Mouse (Mus musculus) megakaryocyte-erythroid progenitor cell, adult 5 weeks (primary cell): ENCODE results near the gene 4930402K13Rik. TPM values are rescaled to one million over a fixed set of nuclear protein-coding genes. Genes with fewer than 3 reads are reported as not detected.

ENCODE experiments used
- polyA plus RNA-seq: library from polyadenylated mRNA; stranded (reverse); fragments of >175 nt; gene quantifications from 2 replicates; pipeline ENCODE4 v1.2.3, GENCODE M21; 2012

Gene 4930402K13Rik
- not detected in 2 replicates for polyA plus RNA-seq

GRCm38 (mm10) chrX:9104262-9104661 lies at the start of gene 4930402K13Rik:
TSS of gene 4930402K13Rik (plus strand) at chrX:9104562.

GRCm38 (mm10) chrX:9062715-9063114 lies 41.6 kb upstream of the 4930402K13Rik start, which contains the start of gene Fthl17f:
TSS of gene Fthl17f (plus strand) at chrX:9063015.

Other genes with a start within 250 kb of the 4930402K13Rik start
- gene Gm5751, start 230.3 kb upstream of the 4930402K13Rik start, polyA plus RNA-seq = not detected in 2 replicates
- gene B630019K06Rik, start 212.2 kb upstream of the 4930402K13Rik start, polyA plus RNA-seq = 4.0 and 5.5 TPM in 2 replicates
- gene Fthl17b, start 141.6 kb upstream of the 4930402K13Rik start, polyA plus RNA-seq = not detected in 2 replicates
- gene Fthl17c, start 128.0 kb upstream of the 4930402K13Rik start, polyA plus RNA-seq = not detected in 2 replicates
- gene Fthl17d, start 117.8 kb upstream of the 4930402K13Rik start, polyA plus RNA-seq = not detected in 2 replicates
- gene Fthl17e, start 71.1 kb upstream of the 4930402K13Rik start, polyA plus RNA-seq = not detected in 2 replicates
- gene Fthl17f, start 41.5 kb upstream of the 4930402K13Rik start, polyA plus RNA-seq = not detected in 2 replicates
- 0.09 and 0.10 TPM in 2 replicates for gene Lancl3, start 95.3 kb downstream of the 4930402K13Rik start, polyA plus RNA-seq
- not detected in 2 replicates for gene Gm14862, start 152.3 kb downstream of the 4930402K13Rik start, polyA plus RNA-seq
- 3.5 and 4.0 TPM in 2 replicates for gene Xk, start 168.2 kb downstream of the 4930402K13Rik start, polyA plus RNA-seq
- gene H2al1m, start 179.2 kb downstream of the 4930402K13Rik start, polyA plus RNA-seq = not detected in 2 replicates
- gene H2al1k, start 246.1 kb downstream of the 4930402K13Rik start, polyA plus RNA-seq = 0.20 TPM in 1 of 2 replicates, not detected in the other